Mouse (Mus musculus) hindbrain, embryonic 12.5 days (tissue): Measurements from ENCODE around the gene Ppp4r3b. TPM values are rescaled to one million over a fixed set of nuclear protein-coding genes. Genes with fewer than 3 reads are reported as not detected.

Experiments used
- ATAC-seq: fragments of 200-750 bp; cut with Nextera tagmentation; 2 replicates; pipeline ENCODE4 v1.8.0; 2017; ENCODE audit warnings: moderate TSS enrichment; ENCODE audit not compliant: low FRiP score
- H3K27ac ChIP-seq: fragments of 300-500 bp; sonication (generic); 2 replicates; pipeline ENCODE4 v1.5.1; 2016; ENCODE audit warnings: mild to moderate bottlenecking
- H3K27me3 ChIP-seq: fragments of 300-500 bp; sonication (generic); 2 replicates; pipeline ENCODE4 v1.6.1; 2016; ENCODE audit warnings: mild to moderate bottlenecking
- H3K36me3 ChIP-seq: fragments of 300-500 bp; sonication (generic); 2 replicates; pipeline ENCODE4 v1.6.1; 2016; ENCODE audit warnings: mild to moderate bottlenecking
- H3K4me1 ChIP-seq: fragments of 300-500 bp; sonication (generic); 2 replicates; pipeline ENCODE4 v1.6.1; 2016
- H3K4me2 ChIP-seq: fragments of 300-500 bp; sonication (generic); replicated peaks from 2 replicates; pipeline ENCODE4 v1.6.1; 2016; ENCODE audit warnings: mild to moderate bottlenecking
- H3K4me3 ChIP-seq: fragments of 300-500 bp; sonication (generic); 2 replicates; pipeline ENCODE4 v1.5.1; 2016; ENCODE audit warnings: mild to moderate bottlenecking
- H3K9ac ChIP-seq: fragments of 300-500 bp; sonication (generic); 2 replicates; pipeline ENCODE4 v1.6.1; 2016; ENCODE audit warnings: mild to moderate bottlenecking, moderate library complexity
- H3K9me3 ChIP-seq: fragments of 300-500 bp; sonication (generic); replicated peaks from 2 replicates; pipeline ENCODE4 v1.6.1; 2016; ENCODE audit warnings: mild to moderate bottlenecking
- whole genome bisulfite sequencing: fragments of 180-500 bp; shearing (Covaris S2); methylation state at CpG from one replicate; pipeline ENCODE4 v1.1.7; 2016; 5-methylcytosine and 5-hydroxymethylcytosine counted together
- polyA plus RNA-seq: library from polyadenylated mRNA; unstranded; fragments of >200 nt; fragmentation: Nextera tagmentation; extraction: Ambion mirVana; gene quantifications from 2 replicates; pipeline ENCODE4 v1.2.1, GENCODE M21; 2016

Gene Ppp4r3b
- polyA plus RNA-seq, 1 experiment from 2014 or later: 106 TPM

GRCm38 (mm10) chr11:29239353-29239752 lies 66.7 kb downstream of the Ppp4r3b start:
- peaks cover 12% of the 10 kb centered on the region for H3K36me3 ChIP-seq
- H3K27ac ChIP-seq: no peak overlapping the region
- H3K4me2 ChIP-seq: no peak overlapping the region
- no peak overlapping the region for H3K9ac ChIP-seq
- H3K27me3 ChIP-seq: no peaks in the 10 kb centered on the region
- 95% methylated on average over 1 of the region's 1 CpGs for WGBS
- no peaks in the 10 kb centered on the region for H3K4me1 ChIP-seq
- no peaks in the 10 kb centered on the region for H3K9me3 ChIP-seq
- no peak for ATAC-seq
- no peak overlapping the region for H3K4me3 ChIP-seq

GRCm38 (mm10) chr11:29241961-29242360 lies 69.3 kb downstream of the Ppp4r3b start:
- ATAC-seq: no peak
- no peak overlapping the region for H3K4me2 ChIP-seq
- no peak overlapping the region for H3K9ac ChIP-seq
- H3K4me1 ChIP-seq: peaks cover 12% of the 10 kb centered on the region
- no peak overlapping the region for H3K4me3 ChIP-seq
- 66% methylated on average over 4 of the region's 4 CpGs for WGBS
- no peaks in the 10 kb centered on the region for H3K27me3 ChIP-seq
- H3K9me3 ChIP-seq: no peaks in the 10 kb centered on the region
- peaks cover 12% of the 10 kb centered on the region for H3K36me3 ChIP-seq
- H3K27ac ChIP-seq: no peak overlapping the region

GRCm38 (mm10) chr11:29245988-29246387 lies 73.3 kb downstream of the Ppp4r3b start:
- H3K4me2 ChIP-seq: peak overlapping the region; percentile 57
- no peaks in the 10 kb centered on the region for H3K9me3 ChIP-seq
- H3K36me3 ChIP-seq: peaks cover 12% of the 10 kb centered on the region
- no peak overlapping the region for H3K27ac ChIP-seq
- H3K4me3 ChIP-seq: peak overlapping the region; percentile 82
- H3K9ac ChIP-seq: peak overlapping the region; percentile 18
- H3K27me3 ChIP-seq: no peaks in the 10 kb centered on the region
- H3K4me1 ChIP-seq: peaks cover 12% of the 10 kb centered on the region
- ATAC-seq: no peak
- 86% methylated on average over 4 of the region's 4 CpGs for WGBS

GRCm38 (mm10) chr11:29246883-29247650 lies 74.4 kb downstream of the Ppp4r3b start, which contains the start of gene Cfap36:
Cfap36 (minus strand) TSS chr11:29247409.
- Histone ChIP-seq H3K4me2 (peak within 1 kb of the TSS; percentile 57), H3K9ac (peak within 1 kb of the TSS; percentile 78), H3K27ac (peak within 1 kb of the TSS; percentile 88)

GRCm38 (mm10) chr11:29247725-29248124 lies 75.0 kb downstream of the Ppp4r3b start:
- Histone ChIP-seq H3K9ac (no peak overlapping the region), H3K36me3 (no peaks in the 10 kb centered on the region; the same call in 1 of the 2 replicates), H3K27me3 (no peaks in the 10 kb centered on the region), H3K27ac (no peak overlapping the region), H3K4me1 (peaks cover 12% of the 10 kb centered on the region), H3K9me3 (no peaks in the 10 kb centered on the region), H3K4me2 (peak overlapping the region; percentile 43), H3K4me3 (peak overlapping the region; percentile 82)
- peak; percentile 41; the same call in 1 of the 2 replicates for ATAC-seq
- 100% methylated on average over 1 of the region's 1 CpGs for WGBS

More at GRCm38 (mm10) chr11:29246883-29247650, 74.4 kb downstream of the Ppp4r3b start, which contains the start of gene Cfap36:
- peak within 1 kb of the TSS; percentile 82 for H3K4me3 ChIP-seq
- H3K36me3 ChIP-seq: peaks cover 5% of the 10 kb centered on the region; the same call in 1 of the 2 replicates
- peaks cover 12% of the 10 kb centered on the region for H3K4me1 ChIP-seq
- no peaks in the 10 kb centered on the region for H3K9me3 ChIP-seq
- peak; percentile 100 for ATAC-seq
- under 1% methylated on average over 53 of the region's 53 CpGs for WGBS
- no peaks in the 10 kb centered on the region for H3K27me3 ChIP-seq

- ATAC-seq: no peak
- H3K4me2 ChIP-seq: no peak overlapping the region
- H3K4me1 ChIP-seq: peaks cover 12% of the 10 kb centered on the region
- 96% methylated on average over 5 of the region's 5 CpGs for WGBS
- H3K27ac ChIP-seq: no peak overlapping the region
- no peaks in the 10 kb centered on the region for H3K9me3 ChIP-seq
- no peak overlapping the region for H3K4me3 ChIP-seq
- no peak overlapping the region for H3K9ac ChIP-seq
- no peaks in the 10 kb centered on the region for H3K27me3 ChIP-seq
- H3K36me3 ChIP-seq: no peaks in the 10 kb centered on the region; the same call in 1 of the 2 replicates
These were observed 75.7 kb downstream of the Ppp4r3b start for GRCm38 (mm10) chr11:29248386-29248785.

GRCm38 (mm10) chr11:29254643-29255042 lies 82.0 kb downstream of the Ppp4r3b start:
- Histone ChIP-seq H3K4me3 (no peak overlapping the region), H3K9ac (no peak overlapping the region), H3K4me2 (no peak overlapping the region), H3K27me3 (no peaks in the 10 kb centered on the region), H3K27ac (no peak overlapping the region), H3K4me1 (no peaks in the 10 kb centered on the region), H3K36me3 (no peaks in the 10 kb centered on the region), H3K9me3 (no peaks in the 10 kb centered on the region)
- 76% methylated on average over 1 of the region's 1 CpGs for WGBS
- no peak for ATAC-seq

GRCm38 (mm10) chr11:29267824-29268223 lies 95.1 kb downstream of the Ppp4r3b start:
- no peaks in the 10 kb centered on the region for H3K4me1 ChIP-seq
- 24% methylated on average over 3 of the region's 3 CpGs for WGBS
- H3K4me2 ChIP-seq: no peak overlapping the region
- no peaks in the 10 kb centered on the region for H3K27me3 ChIP-seq
- ATAC-seq: no peak
- no peaks in the 10 kb centered on the region for H3K36me3 ChIP-seq
- H3K9ac ChIP-seq: no peak overlapping the region
- H3K27ac ChIP-seq: no peak overlapping the region
- no peaks in the 10 kb centered on the region for H3K9me3 ChIP-seq
- H3K4me3 ChIP-seq: no peak overlapping the region

Other genes with a start within 250 kb of the Ppp4r3b start
- 33.6 and 33.7 TPM in 2 replicates for gene Pnpt1, start 42.1 kb upstream of the Ppp4r3b start, polyA plus RNA-seq
- gene Cfap36, start 74.5 kb downstream of the Ppp4r3b start, polyA plus RNA-seq: 97.2 and 103 TPM in 2 replicates
- 82.6 and 89.8 TPM in 2 replicates for gene Ccdc88a, start 200.8 kb downstream of the Ppp4r3b start, polyA plus RNA-seq